Mouse (Mus musculus): ENCODE results near the gene Cdhr5. TPM values are rescaled to one million over a fixed set of nuclear protein-coding genes. Genes with fewer than 3 reads are reported as not detected.

The Cdhr5 gene
- 2.2 and 2.7 TPM in 2 replicates for polyA plus RNA-seq (2012; rRNA removed)

DNA sequence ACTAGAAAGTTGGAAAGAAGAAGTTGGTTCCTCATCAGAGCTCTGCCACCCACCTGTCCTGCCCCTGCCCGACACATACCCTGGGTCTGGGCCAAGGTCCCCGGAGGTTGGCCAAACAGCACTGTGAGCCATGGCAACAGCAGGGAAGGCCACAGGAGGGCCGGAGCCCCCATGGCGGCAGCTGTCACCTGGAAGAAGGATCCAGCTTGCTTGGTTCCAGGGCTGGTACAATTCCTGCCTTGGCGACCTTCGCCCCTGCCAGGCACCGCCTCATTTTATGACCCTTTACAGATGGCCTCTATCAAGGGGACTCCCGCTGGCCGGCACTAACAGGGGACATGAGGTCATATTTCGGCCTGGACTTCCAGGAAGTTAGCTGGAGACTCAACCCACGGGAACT is at the start of gene Cdhr5:
Gene Cdhr5 (minus strand): TSS at position 241 of the 400 bp plus-strand sequence.
- TF ChIP-seq POLR2A (IDR thresholded peaks at IDR 0.05; ENCODE audit: control insufficient read depth, extremely low read depth, insufficient read depth, low read length, poor library complexity) (no peak), CTCF (IDR thresholded peaks at IDR 0.05; ENCODE audit: borderline replicate concordance, control insufficient read depth, extremely low read depth, insufficient read depth, low read length, poor library complexity) (no peak)
- H3K4me3 ChIP-seq (ENCODE audit: control insufficient read depth, insufficient read depth, low read length): no peak within 1 kb of the TSS
- WGBS: 80% methylated on average over 11 of the region's 11 CpGs
- H3K27ac ChIP-seq (ENCODE audit: control insufficient read depth, insufficient read depth, low read length): no peak within 1 kb of the TSS
- H3K36me3 ChIP-seq (ENCODE audit: control insufficient read depth, insufficient read depth, low read length): no peaks in the 10 kb centered on the region
- H3K27me3 ChIP-seq (ENCODE audit: control insufficient read depth, insufficient read depth, low read length): peaks cover 4% of the 10 kb centered on the region; the same call in 1 of the 2 replicates
- H3K4me1 ChIP-seq (replicated peaks; ENCODE audit: control insufficient read depth, insufficient read depth, low read length): peaks cover 6% of the 10 kb centered on the region; the same call in 1 of the 2 replicates
- no peak for DNase-seq

GRCm38 (mm10) chr7:141324686-141325085 is 48.1 kb upstream of the Cdhr5 start:
- TF ChIP-seq CTCF (IDR thresholded peaks at IDR 0.05; ENCODE audit: borderline replicate concordance, control insufficient read depth, extremely low read depth, insufficient read depth, low read length, poor library complexity) (no peak), POLR2A (IDR thresholded peaks at IDR 0.05; ENCODE audit: control insufficient read depth, extremely low read depth, insufficient read depth, low read length, poor library complexity) (no peak)
- peaks cover 12% of the 10 kb centered on the region for H3K4me1 ChIP-seq (replicated peaks; ENCODE audit: control insufficient read depth, insufficient read depth, low read length)
- 88% methylated on average over 1 of the region's 1 CpGs for WGBS
- H3K27ac ChIP-seq (ENCODE audit: control insufficient read depth, insufficient read depth, low read length): no peak overlapping the region
- H3K4me3 ChIP-seq (ENCODE audit: control insufficient read depth, insufficient read depth, low read length): no peak overlapping the region
- H3K36me3 ChIP-seq (ENCODE audit: control insufficient read depth, insufficient read depth, low read length): peaks cover 25% of the 10 kb centered on the region
- DNase-seq: no peak
- H3K27me3 ChIP-seq (ENCODE audit: control insufficient read depth, insufficient read depth, low read length): no peaks in the 10 kb centered on the region

- 93% methylated on average over 2 of the region's 2 CpGs for WGBS
- H3K36me3 ChIP-seq (ENCODE audit: control insufficient read depth, insufficient read depth, low read length): peaks cover 60% of the 10 kb centered on the region
Observed at GRCm38 (mm10) chr7:141319446-141319845, 42.9 kb upstream of the Cdhr5 start.

DNA sequence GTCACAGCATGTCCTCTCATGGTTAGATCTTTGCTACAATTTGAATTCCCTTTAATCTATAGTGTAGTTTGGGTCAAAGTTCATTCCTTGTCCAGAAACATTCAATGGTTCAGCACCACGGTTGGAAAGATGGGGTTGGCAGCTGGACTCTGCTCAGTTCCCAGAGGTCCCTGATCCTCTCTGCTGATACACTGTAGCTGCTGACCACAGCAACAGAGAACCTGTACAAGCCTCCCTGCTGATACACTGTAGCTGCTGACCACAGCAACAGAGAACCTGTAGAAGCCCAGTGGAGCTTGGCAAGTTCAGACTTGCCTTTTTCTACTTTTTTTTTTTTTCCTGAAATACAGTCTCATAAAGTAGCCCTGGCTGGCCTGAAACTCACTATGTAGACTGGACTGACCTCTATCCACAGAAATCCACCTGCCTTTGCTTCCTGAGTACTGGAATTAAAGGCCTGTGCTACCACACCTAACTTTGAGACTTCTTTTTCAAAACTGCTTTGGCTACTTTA is 41.1 kb upstream of the Cdhr5 start:
- H3K4me1 ChIP-seq (replicated peaks; ENCODE audit: control insufficient read depth, insufficient read depth, low read length): no peaks in the 10 kb centered on the region
- H3K27ac ChIP-seq (ENCODE audit: control insufficient read depth, insufficient read depth, low read length): no peak overlapping the region
- H3K36me3 ChIP-seq (ENCODE audit: control insufficient read depth, insufficient read depth, low read length): peaks cover 69% of the 10 kb centered on the region
- no peaks in the 10 kb centered on the region for H3K27me3 ChIP-seq (ENCODE audit: control insufficient read depth, insufficient read depth, low read length)
- no peak for TF ChIP-seq POLR2A (IDR thresholded peaks at IDR 0.05; ENCODE audit: control insufficient read depth, extremely low read depth, insufficient read depth, low read length, poor library complexity)
- no peak for TF ChIP-seq CTCF (IDR thresholded peaks at IDR 0.05; ENCODE audit: borderline replicate concordance, control insufficient read depth, extremely low read depth, insufficient read depth, low read length, poor library complexity)
- 87% methylated on average over 1 of the region's 1 CpGs for WGBS
- H3K4me3 ChIP-seq (ENCODE audit: control insufficient read depth, insufficient read depth, low read length): no peak overlapping the region
- DNase-seq: no peak

More at GRCm38 (mm10) chr7:141319446-141319845, 42.9 kb upstream of the Cdhr5 start:
- Histone ChIP-seq H3K27me3 (ENCODE audit: control insufficient read depth, insufficient read depth, low read length) (no peaks in the 10 kb centered on the region), H3K4me1 (replicated peaks; ENCODE audit: control insufficient read depth, insufficient read depth, low read length) (no peaks in the 10 kb centered on the region; the same call in 1 of the 2 replicates), H3K27ac (ENCODE audit: control insufficient read depth, insufficient read depth, low read length) (no peak overlapping the region), H3K4me3 (ENCODE audit: control insufficient read depth, insufficient read depth, low read length) (no peak overlapping the region)
- DNase-seq: no peak
- TF ChIP-seq CTCF (IDR thresholded peaks at IDR 0.05; ENCODE audit: borderline replicate concordance, control insufficient read depth, extremely low read depth, insufficient read depth, low read length, poor library complexity): no peak
- no peak for TF ChIP-seq POLR2A (IDR thresholded peaks at IDR 0.05; ENCODE audit: control insufficient read depth, extremely low read depth, insufficient read depth, low read length, poor library complexity)

- no peak overlapping the region for H3K4me3 ChIP-seq (ENCODE audit: control insufficient read depth, insufficient read depth, low read length)
- peak; percentile 76 for DNase-seq
- TF ChIP-seq POLR2A (IDR thresholded peaks at IDR 0.05; ENCODE audit: control insufficient read depth, extremely low read depth, insufficient read depth, low read length, poor library complexity) (no peak), CTCF (IDR thresholded peaks at IDR 0.05; ENCODE audit: borderline replicate concordance, control insufficient read depth, extremely low read depth, insufficient read depth, low read length, poor library complexity) (peak; percentile 63; the same call in 1 of the 2 replicates)
- WGBS: 59% methylated on average over 5 of the region's 5 CpGs
- no peaks in the 10 kb centered on the region for H3K27me3 ChIP-seq (ENCODE audit: control insufficient read depth, insufficient read depth, low read length)
- H3K36me3 ChIP-seq (ENCODE audit: control insufficient read depth, insufficient read depth, low read length): peaks cover 65% of the 10 kb centered on the region
- no peaks in the 10 kb centered on the region for H3K4me1 ChIP-seq (replicated peaks; ENCODE audit: control insufficient read depth, insufficient read depth, low read length)
- no peak overlapping the region for H3K27ac ChIP-seq (ENCODE audit: control insufficient read depth, insufficient read depth, low read length)
Observed at GRCm38 (mm10) chr7:141315974-141316373, 39.4 kb upstream of the Cdhr5 start.

GRCm38 (mm10) chr7:141315076-141315475 is 38.5 kb upstream of the Cdhr5 start:
- TF ChIP-seq CTCF (IDR thresholded peaks at IDR 0.05; ENCODE audit: borderline replicate concordance, control insufficient read depth, extremely low read depth, insufficient read depth, low read length, poor library complexity) (no peak), POLR2A (IDR thresholded peaks at IDR 0.05; ENCODE audit: control insufficient read depth, extremely low read depth, insufficient read depth, low read length, poor library complexity) (no peak)
- H3K27ac ChIP-seq (ENCODE audit: control insufficient read depth, insufficient read depth, low read length): no peak overlapping the region
- whole genome bisulfite sequencing: 87% methylated on average over 8 of the region's 8 CpGs
- DNase-seq: no peak
- peaks cover 65% of the 10 kb centered on the region for H3K36me3 ChIP-seq (ENCODE audit: control insufficient read depth, insufficient read depth, low read length)
- no peaks in the 10 kb centered on the region for H3K4me1 ChIP-seq (replicated peaks; ENCODE audit: control insufficient read depth, insufficient read depth, low read length)
- H3K4me3 ChIP-seq (ENCODE audit: control insufficient read depth, insufficient read depth, low read length): no peak overlapping the region
- no peaks in the 10 kb centered on the region for H3K27me3 ChIP-seq (ENCODE audit: control insufficient read depth, insufficient read depth, low read length)

Measured in thymus, adult 2 months (tissue).